ENCODE assay signal across 8 mouse cellular contexts in genomic region chr2:32734933-32735332, GRCm38 (mm10). TPM values are rescaled to one million over a fixed set of nuclear protein-coding genes. Genes with fewer than 3 reads are reported as not detected.
DNase-seq lines count a peak whose midpoint lies in the region; ATAC-seq and TF ChIP-seq lines count a peak whose summit lies in the region.
"Had no signal": no experiment of that assay in that cellular context is flagged by ENCODE, and none has a peak within 500 bp of the region (broad histone marks: within the 10 kb centered on the region; RNA-seq: fewer than 3 reads in every experiment).

No protein-coding gene starts in this region.

- peak overlapping the region; percentile 63; the same call in 1 of the 2 replicates for H3K27ac ChIP-seq in stomach, embryonic 14.5 days (ENCODE audit: low read length)
- no peak overlapping the region for H3K27ac ChIP-seq in stomach, postnatal 0 days (replicated peaks)
- peak overlapping the region; percentile 58; the same call in 1 of the 2 replicates for H3K27ac ChIP-seq in stomach, embryonic 16.5 days (ENCODE audit: low read length)

- 51% methylated on average over 4 of the region's 4 CpGs for WGBS in stomach, embryonic 14.5 days
- 59% methylated on average over 4 of the region's 4 CpGs for WGBS in stomach, postnatal 0 days
- WGBS in stomach, embryonic 16.5 days: 49% methylated on average over 4 of the region's 4 CpGs

- H3K9me3 ChIP-seq in stomach, embryonic 14.5 days (ENCODE audit: control insufficient read depth, low read depth, low read length): no peaks in the 10 kb centered on the region
- no peaks in the 10 kb centered on the region for H3K9me3 ChIP-seq in stomach, postnatal 0 days (ENCODE audit: control insufficient read depth, low read length)
- H3K9me3 ChIP-seq in stomach, embryonic 16.5 days (replicated peaks; ENCODE audit: control insufficient read depth, low read length): no peaks in the 10 kb centered on the region
- H3K9me3 ChIP-seq: embryonic facial prominence, embryonic 12.5 days had no signal

- H3K27me3 ChIP-seq in stomach, embryonic 14.5 days (ENCODE audit: control insufficient read depth, insufficient read depth, low read length): no peaks in the 10 kb centered on the region
- H3K27me3 ChIP-seq in stomach, postnatal 0 days (ENCODE audit: control insufficient read depth, insufficient read depth, low read length): no peaks in the 10 kb centered on the region
- no peaks in the 10 kb centered on the region for H3K27me3 ChIP-seq in stomach, embryonic 16.5 days (ENCODE audit: control insufficient read depth, insufficient read depth, low read length)
- H3K27me3 ChIP-seq: embryonic facial prominence, embryonic 12.5 days had no signal

- no peak for TF ChIP-seq EP300 in stomach, postnatal 0 days (optimal IDR thresholded peaks at IDR 0.05)

- H3K4me2 ChIP-seq in stomach, embryonic 14.5 days (replicated peaks; ENCODE audit: low read depth, low read length): no peak overlapping the region
- no peak overlapping the region for H3K4me2 ChIP-seq in stomach, postnatal 0 days (replicated peaks; ENCODE audit: low read depth)
- no peak overlapping the region for H3K4me2 ChIP-seq in stomach, embryonic 16.5 days (ENCODE audit: low read depth, low read length)
- H3K4me2 ChIP-seq: embryonic facial prominence, embryonic 12.5 days had no signal

- no peak for TF ChIP-seq CTCF in stomach, postnatal 0 days (IDR thresholded peaks at IDR 0.05; ENCODE audit: low read depth)

- no peak overlapping the region for H3K9ac ChIP-seq in stomach, embryonic 14.5 days (replicated peaks; ENCODE audit: low read depth, low read length)
- no peak overlapping the region for H3K9ac ChIP-seq in stomach, postnatal 0 days (ENCODE audit: low read length)
- no peak overlapping the region for H3K9ac ChIP-seq in stomach, embryonic 16.5 days (ENCODE audit: low read length)
- H3K9ac ChIP-seq: embryonic facial prominence, embryonic 12.5 days had no signal

- no peaks in the 10 kb centered on the region; the same call in 1 of the 2 replicates for H3K36me3 ChIP-seq in stomach, embryonic 14.5 days (ENCODE audit: control insufficient read depth, insufficient read depth, low read length)
- H3K36me3 ChIP-seq in stomach, postnatal 0 days (ENCODE audit: control insufficient read depth, insufficient read depth, low read length): no peaks in the 10 kb centered on the region
- no peaks in the 10 kb centered on the region for H3K36me3 ChIP-seq in stomach, embryonic 16.5 days (ENCODE audit: control insufficient read depth, insufficient read depth, low read length)
- H3K36me3 ChIP-seq: embryonic facial prominence, embryonic 12.5 days had no signal

- DNase-seq in stomach, postnatal 0 days (ENCODE audit: low spot score): no peak
- DNase-seq in heart, postnatal 10 days: peak; percentile 68 to 77
- peak; percentile 25 for DNase-seq in liver
- no peak for DNase-seq in layer of hippocampus, adult 11-12 months (ENCODE audit: low spot score)

- no peak for ATAC-seq in stomach, embryonic 14.5 days (ENCODE audit: insufficient number of reproducible peaks, insufficient read depth, low FRiP score, low read depth)
- no peak for ATAC-seq in stomach, postnatal 0 days (ENCODE audit: low FRiP score, low TSS enrichment)
- ATAC-seq in stomach, embryonic 16.5 days (ENCODE audit: insufficient read depth, low FRiP score): no peak; the same call in 1 of the 2 replicates
- ATAC-seq in frontal cortex, adult (ENCODE audit: low TSS enrichment): no peak

- H3K4me1 ChIP-seq in stomach, embryonic 14.5 days (ENCODE audit: control insufficient read depth, insufficient read depth, low read length): peaks cover 35% of the 10 kb centered on the region
- H3K4me1 ChIP-seq in stomach, postnatal 0 days (replicated peaks; ENCODE audit: control insufficient read depth, insufficient read depth): no peaks in the 10 kb centered on the region
- peaks cover 26% of the 10 kb centered on the region for H3K4me1 ChIP-seq in stomach, embryonic 16.5 days (ENCODE audit: control insufficient read depth, insufficient read depth, low read length)

- H3K4me3 ChIP-seq in stomach, embryonic 14.5 days (ENCODE audit: low read depth, low read length): no peak overlapping the region
- H3K4me3 ChIP-seq in stomach, postnatal 0 days (ENCODE audit: low read depth, low read length): no peak overlapping the region
- no peak overlapping the region for H3K4me3 ChIP-seq in stomach, embryonic 16.5 days (replicated peaks; ENCODE audit: low read length)
- H3K4me3 ChIP-seq: embryonic facial prominence, embryonic 12.5 days had no signal

- intact Hi-C loops in heart, postnatal 10 days (cut with DNase I): no loop called here

RNA-seq across cellular contexts. Expression of gene 6330409D20Rik, which starts 5.9 kb away (rescaled TPM):
- 0.67 and 0.77 TPM in 2 replicates for polyA plus RNA-seq in stomach, embryonic 14.5 days (2014; fragmentation: Nextera tagmentation; extraction: Ambion mirVana)
- polyA plus RNA-seq in stomach, postnatal 0 days (2015; fragmentation: Nextera tagmentation; extraction: Ambion mirVana): not detected in 2 replicates
- total RNA-seq in heart, postnatal 10 days (2021): not detected
- 0.20 and 0.28 TPM in 2 replicates for polyA plus RNA-seq in stomach, embryonic 16.5 days (2015; fragmentation: Nextera tagmentation; extraction: Ambion mirVana)

RNA-seq across cellular contexts. Expression of gene Sh2d3c, which starts 14.1 kb away (rescaled TPM):
- polyA plus RNA-seq in stomach, embryonic 14.5 days (2014; fragmentation: Nextera tagmentation; extraction: Ambion mirVana): 28.2 and 28.4 TPM in 2 replicates
- 7.7 and 8.4 TPM in 2 replicates for polyA plus RNA-seq in stomach, postnatal 0 days (2015; fragmentation: Nextera tagmentation; extraction: Ambion mirVana)
- total RNA-seq in heart, postnatal 10 days (2021): 10 to 100 TPM; 45.3 to 47.1 TPM
- 26.8 and 27.4 TPM in 2 replicates for polyA plus RNA-seq in stomach, embryonic 16.5 days (2015; fragmentation: Nextera tagmentation; extraction: Ambion mirVana)

RNA-seq across cellular contexts. Expression of gene Cdk9, which starts 22.1 kb away (rescaled TPM):
- polyA plus RNA-seq in stomach, embryonic 14.5 days (2014; fragmentation: Nextera tagmentation; extraction: Ambion mirVana): 78.6 and 80.8 TPM in 2 replicates
- polyA plus RNA-seq in stomach, postnatal 0 days (2015; fragmentation: Nextera tagmentation; extraction: Ambion mirVana): 55.8 and 57.8 TPM in 2 replicates
- total RNA-seq in heart, postnatal 10 days (2021): 10 to 100 TPM; 35.4 to 37.6 TPM
- 71.9 and 82.7 TPM in 2 replicates for polyA plus RNA-seq in stomach, embryonic 16.5 days (2015; fragmentation: Nextera tagmentation; extraction: Ambion mirVana)

RNA-seq across cellular contexts. Expression of gene Tor2a, which starts 22.1 kb away (rescaled TPM):
- polyA plus RNA-seq in stomach, embryonic 14.5 days (2014; fragmentation: Nextera tagmentation; extraction: Ambion mirVana): 71.3 and 75.7 TPM in 2 replicates
- polyA plus RNA-seq in stomach, postnatal 0 days (2015; fragmentation: Nextera tagmentation; extraction: Ambion mirVana): 45.9 and 50.3 TPM in 2 replicates
- total RNA-seq in heart, postnatal 10 days (2021): 10 to 100 TPM; 14.4 to 16.4 TPM
- polyA plus RNA-seq in stomach, embryonic 16.5 days (2015; fragmentation: Nextera tagmentation; extraction: Ambion mirVana): 59.2 and 67.0 TPM in 2 replicates

RNA-seq across cellular contexts. Expression of gene Fpgs, which starts 31.0 kb away (rescaled TPM):
- polyA plus RNA-seq in stomach, embryonic 14.5 days (2014; fragmentation: Nextera tagmentation; extraction: Ambion mirVana): 25.9 and 27.1 TPM in 2 replicates
- 15.1 and 17.3 TPM in 2 replicates for polyA plus RNA-seq in stomach, postnatal 0 days (2015; fragmentation: Nextera tagmentation; extraction: Ambion mirVana)
- total RNA-seq in heart, postnatal 10 days (2021): 10 to 100 TPM in 1 of 2 experiments, 1 to 10 TPM in 1; 9.9 to 11.7 TPM
- 28.3 and 30.6 TPM in 2 replicates for polyA plus RNA-seq in stomach, embryonic 16.5 days (2015; fragmentation: Nextera tagmentation; extraction: Ambion mirVana)

Comparison
In these comparisons a context has a peak if more than half of its experiments do, and no peak if none do; other contexts are left out.
1. DNase-seq: peak in heart, postnatal 10 days (2 of 2) and liver (single experiment); none in stomach, postnatal 0 days (single experiment) and layer of hippocampus, adult 11-12 months (single experiment).